Mouse (Mus musculus) ovary, postnatal 36 days (tissue): ENCODE measurements around the gene Asl.

Experiments
- DNase-seq: peaks from one replicate; pipeline ENCODE4 v3.0.0; 2022; ENCODE audit warnings: low spot score, mixed read lengths

Gene Asl

DNA sequence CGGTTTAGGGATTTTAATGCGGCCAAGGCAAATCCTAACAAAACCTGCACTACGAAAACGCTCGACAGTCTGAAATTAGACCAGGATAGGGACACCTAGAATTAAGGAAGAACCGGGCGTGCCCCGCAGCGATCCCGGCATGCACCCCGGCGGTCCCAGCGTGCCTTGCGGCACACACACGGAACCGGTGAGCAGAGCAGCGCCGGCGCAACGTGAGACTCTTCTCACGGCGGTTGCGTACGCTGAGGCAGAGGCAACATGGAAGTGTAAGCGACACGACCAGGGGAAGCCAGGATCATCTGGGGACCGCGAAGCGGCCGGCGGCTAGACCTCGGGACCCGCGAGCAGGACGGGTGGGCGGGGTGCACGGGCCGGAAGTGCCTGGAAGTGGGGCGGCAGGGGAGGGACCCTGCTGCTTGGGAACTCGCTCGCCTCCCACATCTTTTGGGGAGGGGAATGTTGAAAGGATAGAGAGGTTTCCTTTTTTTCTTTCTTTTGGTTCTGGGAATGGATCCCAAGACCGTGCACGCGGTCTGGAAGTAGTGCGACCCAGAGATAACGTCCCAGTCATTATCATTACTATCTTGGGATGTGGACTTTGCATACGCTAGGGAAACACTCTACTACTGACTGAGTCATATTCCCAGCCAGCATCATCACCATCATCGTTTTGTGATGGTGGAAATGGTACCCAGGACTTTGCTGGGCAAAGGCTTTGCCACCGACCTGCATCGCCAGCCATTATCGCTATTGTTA, at the start of gene Asl, which contains the start of gene Crcp:
Gene Asl, minus strand, starts transcription at position 106 of the 756 bp plus-strand sequence.
Gene Crcp, plus strand, starts transcription at position 149 of the 756 bp plus-strand sequence.
- DNase-seq = peak; percentile 83

GRCm38 (mm10) chr5:130078834-130079156, 49.7 kb upstream of the Asl start:
- DNase-seq = no peak

- no peak for DNase-seq
These were observed 49.2 kb upstream of the Asl start for GRCm38 (mm10) chr5:130078096-130078833.

- DNase-seq = no peak
These were observed 47.3 kb upstream of the Asl start for GRCm38 (mm10) chr5:130076396-130076795.

DNA sequence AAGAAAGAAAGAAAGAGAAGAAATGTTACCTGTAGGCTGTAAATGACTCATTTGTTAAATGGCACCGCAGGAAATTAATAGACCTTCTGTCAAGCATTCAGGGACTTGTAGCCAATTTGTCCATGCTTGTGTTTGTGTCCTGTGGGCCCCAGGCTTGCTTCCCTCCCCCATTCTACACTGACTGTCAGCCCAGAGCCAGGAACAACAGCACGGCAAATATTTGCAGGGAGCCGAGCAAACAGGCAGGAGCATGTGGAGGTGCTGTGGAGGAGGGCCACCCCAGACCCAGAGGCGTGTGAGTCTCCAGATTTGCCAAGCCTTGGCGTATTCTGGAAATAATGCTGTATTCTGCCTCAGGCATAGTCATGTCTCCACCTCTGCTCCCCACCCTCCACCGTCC, 45.4 kb upstream of the Asl start:
- DNase-seq = no peak

DNA sequence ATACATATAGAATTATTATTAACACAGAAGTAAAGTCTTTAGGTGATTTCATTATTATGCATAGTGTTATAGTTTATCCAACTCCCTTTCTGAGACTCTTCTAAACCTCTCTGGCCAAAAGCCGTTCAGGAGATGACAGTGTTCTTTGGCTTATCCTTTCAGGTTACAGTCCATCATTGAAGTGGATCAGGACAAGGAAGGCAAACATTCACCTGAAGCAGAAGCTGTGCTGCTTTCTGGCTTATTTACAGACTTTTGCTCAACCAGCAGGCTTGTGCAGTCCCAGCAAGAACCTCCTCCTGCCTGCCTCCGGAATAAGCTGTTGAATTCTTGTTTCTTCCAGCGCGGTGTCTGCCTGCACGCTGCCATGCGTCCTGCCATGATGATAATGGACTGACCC, 44.0 kb upstream of the Asl start, which contains the start of gene Tpst1:
Gene Tpst1, plus strand, starts transcription at position 301 of the 400 bp plus-strand sequence.
- DNase-seq = no peak

DNA sequence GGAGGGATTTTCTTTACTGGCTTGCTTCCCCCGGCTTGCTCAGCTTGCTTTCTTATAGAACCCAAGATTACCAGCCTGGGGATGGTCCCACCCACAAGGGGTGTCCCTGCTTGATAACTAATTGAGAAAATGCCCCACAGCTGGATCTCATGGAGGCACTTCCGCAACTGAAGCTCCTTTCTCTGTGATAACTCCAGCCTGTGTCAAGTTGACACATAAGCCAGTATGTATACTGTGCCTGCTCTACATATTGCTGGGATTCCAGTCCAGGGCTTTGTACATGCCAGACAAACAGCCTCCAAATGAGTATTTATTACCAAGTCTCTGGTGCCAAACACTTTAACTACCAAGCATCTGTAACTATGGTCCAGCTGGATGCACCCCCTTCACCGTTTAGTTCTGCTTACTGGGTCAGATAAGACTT, 38.8 kb upstream of the Asl start:
- no peak for DNase-seq

DNA sequence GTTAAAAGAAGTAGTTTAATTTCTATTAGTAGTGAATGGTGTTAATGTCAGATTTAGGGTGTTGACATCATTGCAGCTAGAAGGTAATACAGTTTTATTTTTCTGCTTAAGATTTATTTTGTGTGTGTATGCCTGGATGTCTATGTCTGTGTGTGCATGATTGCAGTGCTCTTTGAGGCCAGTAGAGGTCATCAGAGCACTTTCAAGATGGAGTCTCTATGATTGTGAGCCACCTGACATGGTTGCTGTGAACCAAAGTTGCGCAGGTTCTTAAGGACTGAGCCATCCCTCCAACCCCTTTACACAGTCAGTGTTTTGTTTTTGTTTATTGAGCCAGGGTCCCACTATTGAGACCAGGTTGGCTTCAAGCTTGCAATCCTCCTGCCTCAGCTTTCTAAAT, 36.5 kb upstream of the Asl start:
- no peak for DNase-seq

DNA sequence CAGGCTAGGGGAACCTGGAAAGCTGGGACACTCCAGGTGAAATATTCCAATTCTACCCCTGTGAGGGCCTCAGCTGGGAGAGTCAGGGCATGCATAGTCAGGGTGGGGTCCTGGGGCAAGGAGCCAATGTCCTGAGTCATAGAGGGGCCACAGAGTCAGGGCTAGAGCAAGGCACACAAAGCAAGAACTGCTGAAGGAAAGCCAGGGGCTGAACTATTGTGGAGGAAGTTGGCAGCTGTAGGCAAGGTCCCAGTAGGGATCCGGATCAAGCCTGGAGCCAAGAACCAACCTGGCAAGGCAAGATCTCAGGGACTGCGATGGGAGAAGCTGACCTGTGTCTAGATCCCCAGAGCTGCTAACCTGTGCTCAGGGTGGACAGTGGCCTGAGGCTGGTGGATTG, 34.7 kb upstream of the Asl start:
- DNase-seq = no peak

GRCm38 (mm10) chr5:130062096-130062495, 33.0 kb upstream of the Asl start:
- DNase-seq = no peak

DNA sequence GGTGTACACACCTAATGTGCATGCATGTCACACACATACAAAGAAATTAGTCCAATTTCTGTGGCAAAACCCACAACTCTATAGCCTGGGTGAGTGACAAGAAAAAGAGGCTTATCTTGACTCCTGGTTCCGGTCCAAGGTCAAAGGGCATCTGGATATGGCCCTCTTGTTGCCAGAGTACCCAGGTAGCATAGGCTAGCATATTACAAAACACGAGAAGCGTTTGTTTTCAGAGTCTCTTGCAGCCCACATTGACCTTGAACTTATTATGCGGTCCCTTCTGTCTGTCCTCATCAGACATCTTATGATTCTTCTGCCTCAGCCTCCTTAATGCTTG, 31.2 kb upstream of the Asl start:
- DNase-seq = no peak

GRCm38 (mm10) chr5:130059413-130060328, 30.6 kb upstream of the Asl start:
- DNase-seq = no peak

DNA sequence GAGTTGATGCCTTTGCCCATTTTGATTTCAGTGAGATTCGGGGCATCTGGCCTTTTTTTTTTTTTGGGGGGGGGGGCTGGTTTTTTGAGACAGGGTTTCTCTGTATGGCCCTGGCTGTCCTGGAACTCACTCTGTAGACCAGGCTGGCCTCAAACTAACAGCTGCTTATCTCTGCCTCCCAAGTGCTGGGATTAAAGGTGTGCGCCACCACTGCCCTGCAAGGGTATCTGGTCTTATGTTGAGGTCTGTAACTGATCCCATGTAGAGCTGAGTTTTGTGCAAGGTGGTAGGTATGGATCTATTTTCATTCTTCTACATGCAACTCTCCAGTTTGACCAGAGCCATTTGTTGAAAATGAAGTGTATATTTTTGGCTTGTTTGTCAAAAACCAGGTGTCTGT, 27.3 kb upstream of the Asl start:
- DNase-seq = no peak

DNA sequence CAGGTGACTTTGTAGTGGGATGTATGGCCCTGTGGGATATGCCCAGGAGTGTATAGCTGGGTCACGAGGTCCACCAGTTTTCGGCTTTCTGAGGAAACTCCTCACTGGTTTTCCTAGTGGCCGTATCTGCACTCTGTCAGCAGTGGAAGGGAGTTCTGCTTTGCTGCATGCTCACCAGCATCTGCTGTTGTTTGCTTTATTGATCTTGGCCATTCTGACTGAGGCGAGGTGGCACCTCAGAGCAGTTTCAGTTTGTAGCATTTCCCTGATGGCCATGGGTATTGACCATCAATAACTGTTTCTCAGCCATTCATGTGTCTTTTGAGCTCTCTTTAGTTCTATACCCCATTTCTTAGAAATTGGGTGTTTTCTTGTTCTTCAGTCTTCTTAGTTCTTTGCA, 26.6 kb upstream of the Asl start:
- no peak for DNase-seq

GRCm38 (mm10) chr5:130052955-130053354, 23.9 kb upstream of the Asl start:
- no peak for DNase-seq

DNA sequence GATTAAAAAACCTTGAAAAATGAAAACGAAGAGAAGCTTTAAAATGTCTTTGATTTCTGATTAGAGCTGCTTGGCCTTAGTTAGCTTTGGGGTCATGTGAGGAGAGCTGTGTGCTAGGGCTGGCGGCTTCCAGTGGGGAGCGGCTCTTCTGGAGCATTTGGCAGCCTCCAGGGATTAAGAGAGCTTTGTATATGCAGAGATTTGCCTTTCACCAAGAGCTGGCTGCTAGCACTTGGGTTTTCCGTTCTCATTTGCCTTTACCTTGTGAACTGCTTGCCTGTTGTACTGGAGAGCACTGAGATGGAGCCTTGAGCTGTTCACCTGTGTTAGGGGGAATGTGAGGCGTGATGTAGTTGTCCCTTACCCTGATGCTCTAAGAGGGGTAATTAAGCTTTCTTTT, 23.5 kb upstream of the Asl start:
- no peak for DNase-seq

DNA sequence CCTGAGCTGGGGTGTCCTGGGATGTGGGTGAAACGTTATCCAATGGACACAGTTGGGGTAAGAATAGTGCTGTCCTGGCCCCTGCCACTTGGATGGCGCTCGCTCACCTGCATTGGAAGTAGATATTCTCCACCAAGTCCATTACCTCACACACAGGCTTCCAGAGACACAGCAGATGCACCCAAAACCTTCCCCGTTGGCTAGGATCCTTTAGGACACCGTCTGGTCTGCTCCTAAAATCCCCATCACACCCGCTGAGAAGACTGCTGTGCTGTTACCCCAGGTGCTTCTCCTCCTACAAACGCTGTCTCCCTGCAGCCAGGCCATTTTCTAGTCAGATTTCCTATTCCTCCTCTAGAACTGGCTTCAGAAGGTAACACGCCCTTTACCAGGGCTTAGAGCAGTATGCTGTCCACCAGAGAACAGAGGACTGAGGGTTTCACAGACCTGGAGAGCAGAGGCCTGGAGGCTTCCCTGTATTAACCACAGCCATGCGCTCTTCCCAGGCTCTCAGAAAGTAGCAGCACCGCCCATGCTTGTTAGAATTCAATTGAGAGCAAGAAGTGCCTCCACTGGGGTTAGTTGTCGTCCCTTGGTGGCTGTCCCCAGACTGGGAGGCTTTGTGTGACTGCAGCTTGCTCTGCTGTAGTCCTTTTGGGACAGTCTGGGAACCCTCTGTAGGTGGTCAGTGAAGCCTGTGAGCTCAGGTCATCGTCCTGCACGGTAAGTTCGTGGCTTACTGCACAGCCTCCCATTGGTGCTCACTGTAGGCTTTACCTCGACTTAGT, 22.2 kb upstream of the Asl start:
- no peak for DNase-seq

DNA sequence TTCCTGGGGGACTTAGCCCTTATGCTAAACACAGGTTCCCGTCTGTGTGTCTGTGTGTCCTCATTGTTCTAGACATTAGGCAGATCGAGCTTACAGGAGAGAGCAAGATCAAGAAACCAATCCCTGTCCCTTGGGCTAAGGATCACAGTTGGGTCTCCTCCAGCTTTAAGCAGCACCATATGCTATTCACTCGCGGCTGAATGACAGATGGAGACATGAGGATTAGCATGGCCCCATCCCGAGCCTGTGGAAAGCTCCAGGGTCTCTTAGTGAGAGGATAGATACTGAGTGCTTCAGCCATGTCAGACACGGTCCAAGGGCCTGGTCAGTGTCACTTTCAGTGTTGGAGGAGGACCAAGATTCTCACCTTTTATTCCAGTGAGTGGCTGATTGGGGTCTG, 21.4 kb upstream of the Asl start:
- no peak for DNase-seq

GRCm38 (mm10) chr5:130048786-130049520, 19.9 kb upstream of the Asl start:
- DNase-seq = no peak

GRCm38 (mm10) chr5:130047013-130047412, 18.0 kb upstream of the Asl start:
- DNase-seq = no peak

GRCm38 (mm10) chr5:130046589-130046988, 17.5 kb upstream of the Asl start:
- no peak for DNase-seq
